Mouse (Mus musculus) thymus, postnatal 14 days (tissue): ENCODE measurements at regions not wholly inside any gene's neighbourhood (a gene's known extent, or its start where the extent isn't known, plus 50 kb on each side); places are given as distances from the start of the nearest gene placed in this dataset.
A peak's percentile ranks its signal among the peaks of the same experiment; 100 is the strongest.

Experiments
- DNase-seq: peaks from one replicate; pipeline ENCODE4 v3.0.0; 2021

- peak; percentile 40 for DNase-seq
These were observed 54.9 kb upstream of the Basp1 start for GRCm38 (mm10) chr15:25468478-25468877.

- peak; percentile 22 for DNase-seq
These were observed 55.8 kb upstream of the Basp1 start for GRCm38 (mm10) chr15:25469185-25469845.

GRCm38 (mm10) chr15:25471331-25471730 lies 57.8 kb upstream of the Basp1 start:
- no peak for DNase-seq

GRCm38 (mm10) chr15:25473201-25473710 lies 59.7 kb upstream of the Basp1 start:
- DNase-seq, result no peak

- no peak for DNase-seq
These were observed 60.5 kb upstream of the Basp1 start for GRCm38 (mm10) chr15:25474096-25474495.

GRCm38 (mm10) chr15:25482586-25482985 lies 69.0 kb upstream of the Basp1 start:
- no peak for DNase-seq

GRCm38 (mm10) chr15:25485372-25485771 lies 71.8 kb upstream of the Basp1 start:
- no peak for DNase-seq

- DNase-seq, result no peak
These were observed 72.6 kb upstream of the Basp1 start for GRCm38 (mm10) chr15:25486158-25486557.

GRCm38 (mm10) chr15:25489804-25490203 lies 76.2 kb upstream of the Basp1 start:
- DNase-seq, result no peak

- no peak for DNase-seq
These were observed 78.7 kb upstream of the Basp1 start for GRCm38 (mm10) chr15:25492161-25492746.

- DNase-seq, result no peak
These were observed 81.2 kb upstream of the Basp1 start for GRCm38 (mm10) chr15:25494687-25495299.

GRCm38 (mm10) chr15:25495926-25496644 lies 82.5 kb upstream of the Basp1 start:
- DNase-seq, result no peak

- DNase-seq, result no peak
These were observed 84.2 kb upstream of the Basp1 start for GRCm38 (mm10) chr15:25497743-25498142.

- DNase-seq, result no peak
These were observed 84.9 kb upstream of the Basp1 start for GRCm38 (mm10) chr15:25498422-25498821.

- no peak for DNase-seq
These were observed 88.9 kb upstream of the Basp1 start for GRCm38 (mm10) chr15:25502513-25502912.

GRCm38 (mm10) chr15:25503104-25503503 lies 89.5 kb upstream of the Basp1 start:
- no peak for DNase-seq

GRCm38 (mm10) chr15:25509139-25509538 lies 95.6 kb upstream of the Basp1 start:
- DNase-seq, result no peak

- DNase-seq, result no peak
These were observed 96.0 kb upstream of the Basp1 start for GRCm38 (mm10) chr15:25509584-25509983.

- DNase-seq, result peak; percentile 36
These were observed 96.5 kb upstream of the Basp1 start for GRCm38 (mm10) chr15:25510060-25510492.

- DNase-seq, result no peak
These were observed 104.0 kb upstream of the Myo10 start for GRCm38 (mm10) chr15:25518025-25518928.

- no peak for DNase-seq
These were observed 98.1 kb upstream of the Myo10 start for GRCm38 (mm10) chr15:25524189-25524588.

GRCm38 (mm10) chr15:25525337-25525736 lies 97.0 kb upstream of the Myo10 start:
- DNase-seq, result no peak
